Mouse (Mus musculus): ENCODE measurements at regions not wholly inside any gene's neighbourhood (a gene's known extent, or its start where the extent isn't known, plus 50 kb on each side); places are given as distances from the start of the nearest gene placed in this dataset.
A peak's percentile ranks its signal among the peaks of the same experiment; 100 is the strongest.
"Not testable (repeated sequence)": the region's sequence is repeated elsewhere in the genome, so short reads cannot be mapped to it uniquely, and the experiment has no call there.

DNA sequence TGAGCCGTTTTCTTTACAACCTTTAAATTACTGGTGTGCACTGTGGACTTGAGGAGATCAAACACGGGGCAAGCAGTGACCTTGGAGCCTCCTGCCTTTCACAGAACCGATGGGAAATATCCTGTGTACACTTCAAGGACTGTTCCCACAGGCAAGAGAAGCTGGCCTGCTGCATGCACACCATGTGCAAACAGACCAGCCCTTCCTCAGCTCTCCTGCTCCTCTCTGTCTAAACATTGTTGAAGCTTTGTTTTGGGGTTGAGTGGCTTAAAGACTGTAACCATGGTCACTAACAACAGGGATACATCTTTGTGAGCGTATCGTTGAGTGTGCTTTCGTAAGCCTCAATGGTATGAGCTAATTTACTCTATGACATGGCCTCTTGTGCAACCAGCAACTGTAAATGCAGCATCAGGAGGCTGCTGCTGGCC is 50.2 kb upstream of the Agps start:
- ATAC-seq = no peak
- Histone ChIP-seq H3K4me3 (replicated peaks) (no peak overlapping the region), H3K36me3 (no peaks in the 10 kb centered on the region), H3K9ac (replicated peaks) (no peak overlapping the region), H3K9me3 (no peaks in the 10 kb centered on the region), H3K27ac (no peak overlapping the region), H3K4me2 (replicated peaks) (no peak overlapping the region), H3K27me3 (no peaks in the 10 kb centered on the region), H3K4me1 (replicated peaks) (peaks cover 5% of the 10 kb centered on the region; the same call in 1 of the 2 replicates)
- 68% methylated on average over 6 of the region's 6 CpGs for WGBS

DNA sequence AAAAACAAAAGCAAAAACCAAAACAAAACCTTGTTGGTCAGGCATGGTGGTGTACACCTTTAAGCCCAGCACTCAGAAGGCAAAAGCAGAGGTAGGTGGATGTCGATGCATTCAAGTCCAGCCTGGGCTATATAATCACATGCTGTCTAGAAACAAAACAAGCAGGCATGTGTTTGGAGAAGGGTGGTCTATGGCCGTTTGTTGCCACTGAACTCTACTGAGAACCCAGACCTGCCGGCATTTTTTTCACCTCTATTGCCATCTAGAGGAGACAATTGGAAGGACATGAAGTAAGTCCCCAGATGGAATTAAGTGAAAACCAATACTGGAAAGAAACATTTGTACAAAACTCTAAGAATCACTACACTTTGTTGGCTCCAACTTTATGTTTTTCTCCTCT is 50.9 kb upstream of the Agps start:
- H3K4me2 ChIP-seq (replicated peaks) = no peak overlapping the region
- H3K9me3 ChIP-seq = no peaks in the 10 kb centered on the region
- no peaks in the 10 kb centered on the region for H3K27me3 ChIP-seq
- H3K4me3 ChIP-seq (replicated peaks) = no peak overlapping the region
- 0% methylated on average over 3 of the region's 3 CpGs for WGBS
- H3K4me1 ChIP-seq (replicated peaks) = peaks cover 8% of the 10 kb centered on the region; the same call in 1 of the 2 replicates
- no peaks in the 10 kb centered on the region for H3K36me3 ChIP-seq
- ATAC-seq = peak; percentile 84
- H3K27ac ChIP-seq = no peak overlapping the region
- H3K9ac ChIP-seq (replicated peaks) = no peak overlapping the region

GRCm38 (mm10) chr2:75778628-75779027 is 53.3 kb upstream of the Agps start:
- not testable (repeated sequence) for H3K9ac ChIP-seq (replicated peaks); ATAC-seq; H3K4me3 ChIP-seq (replicated peaks); H3K4me2 ChIP-seq (replicated peaks); H3K9me3 ChIP-seq; H3K4me1 ChIP-seq (replicated peaks); H3K27ac ChIP-seq; H3K27me3 ChIP-seq; H3K36me3 ChIP-seq
- 92% methylated on average over 3 of the region's 3 CpGs for WGBS

DNA sequence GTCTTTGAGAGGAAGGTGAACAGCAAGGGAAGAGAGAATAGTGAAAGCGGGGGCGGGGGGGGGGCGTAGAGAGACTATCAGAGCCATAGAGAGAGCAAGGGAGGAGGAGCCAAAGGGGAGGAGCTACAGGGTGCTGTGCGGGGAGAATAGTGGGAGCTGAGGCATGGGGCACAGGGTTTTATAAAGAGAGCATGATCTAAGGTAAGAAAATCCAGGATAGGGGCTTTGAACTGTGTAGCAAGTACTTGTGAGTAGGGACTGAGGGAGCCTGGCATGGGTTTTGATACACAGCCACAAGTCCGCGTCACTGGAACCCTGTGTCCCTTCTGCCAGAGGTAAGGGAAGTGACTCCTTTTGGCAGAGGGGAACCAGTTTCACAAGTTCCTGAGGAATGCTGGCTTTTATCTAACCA is 54.9 kb upstream of the Agps start:
- WGBS = 17% methylated on average over 5 of the region's 6 CpGs
- Histone ChIP-seq H3K4me1 (replicated peaks) (peaks cover 8% of the 10 kb centered on the region; the same call in 1 of the 2 replicates), H3K9me3 (no peaks in the 10 kb centered on the region)

DNA sequence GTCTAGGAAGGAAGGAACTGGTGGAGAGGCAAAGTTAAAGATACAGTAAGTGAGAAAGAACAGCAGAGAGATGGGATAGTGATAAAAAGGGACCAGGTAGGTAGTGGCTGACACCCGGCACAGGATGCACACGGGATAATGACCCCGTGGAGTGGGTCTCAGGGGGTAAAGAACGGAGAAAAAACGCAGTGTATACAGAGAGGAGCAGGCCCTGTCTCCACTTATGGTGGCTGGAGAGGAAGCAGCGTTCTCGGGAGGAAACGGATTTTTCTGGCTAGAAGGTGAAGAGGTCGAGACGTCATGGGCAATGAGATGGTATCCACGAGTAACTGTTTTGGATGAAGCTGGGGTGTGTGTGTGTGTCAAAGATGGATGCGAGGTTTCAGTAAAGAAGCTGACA is 55.4 kb upstream of the Agps start:
- H3K27me3 ChIP-seq = no peaks in the 10 kb centered on the region
- no peaks in the 10 kb centered on the region for H3K9me3 ChIP-seq
- H3K36me3 ChIP-seq = no peaks in the 10 kb centered on the region
- no peak overlapping the region for H3K27ac ChIP-seq
- ATAC-seq = no peak
- 26% methylated on average over 12 of the region's 12 CpGs for WGBS
- H3K4me1 ChIP-seq (replicated peaks) = peaks cover 8% of the 10 kb centered on the region; the same call in 1 of the 2 replicates
- H3K4me2 ChIP-seq (replicated peaks) = peak overlapping the region; percentile 35
- H3K9ac ChIP-seq (replicated peaks) = no peak overlapping the region
- no peak overlapping the region; the same call in 1 of the 2 replicates for H3K4me3 ChIP-seq (replicated peaks)

More for the DNA sequence above, 54.9 kb upstream of the Agps start:
- 0 out of 2 replicates have a peak, but pooled peaks have one; percentile 27 for ATAC-seq
- Histone ChIP-seq H3K4me2 (replicated peaks) (peak overlapping the region; percentile 35), H3K27ac (no peak overlapping the region), H3K4me3 (replicated peaks) (no peak overlapping the region; the same call in 1 of the 2 replicates), H3K27me3 (no peaks in the 10 kb centered on the region), H3K9ac (replicated peaks) (no peak overlapping the region), H3K36me3 (no peaks in the 10 kb centered on the region)

GRCm38 (mm10) chr2:75775217-75775616 is 56.8 kb upstream of the Agps start:
- H3K4me3 ChIP-seq (replicated peaks) = no peak overlapping the region
- ATAC-seq = no peak
- WGBS = 92% methylated on average over 1 of the region's 1 CpGs
- no peaks in the 10 kb centered on the region for H3K36me3 ChIP-seq
- H3K9me3 ChIP-seq = no peaks in the 10 kb centered on the region
- H3K27ac ChIP-seq = no peak overlapping the region
- H3K4me1 ChIP-seq (replicated peaks) = peaks cover 8% of the 10 kb centered on the region; the same call in 1 of the 2 replicates
- no peak overlapping the region for H3K9ac ChIP-seq (replicated peaks)
- no peaks in the 10 kb centered on the region for H3K27me3 ChIP-seq
- H3K4me2 ChIP-seq (replicated peaks) = no peak overlapping the region

- Histone ChIP-seq H3K27ac (no peak overlapping the region), H3K9me3 (no peaks in the 10 kb centered on the region), H3K4me2 (replicated peaks) (no peak overlapping the region), H3K4me3 (replicated peaks) (no peak overlapping the region), H3K4me1 (replicated peaks) (peaks cover 11% of the 10 kb centered on the region), H3K9ac (replicated peaks) (no peak overlapping the region), H3K27me3 (no peaks in the 10 kb centered on the region), H3K36me3 (no peaks in the 10 kb centered on the region)
- no peak for ATAC-seq
- 89% methylated on average over 5 of the region's 5 CpGs for WGBS
These were observed 58.5 kb upstream of the Agps start for GRCm38 (mm10) chr2:75773431-75773830.

GRCm38 (mm10) chr2:75772251-75772956 is 59.6 kb upstream of the Agps start:
- Histone ChIP-seq H3K27me3 (no peaks in the 10 kb centered on the region), H3K4me2 (replicated peaks) (no peak overlapping the region), H3K4me1 (replicated peaks) (peaks cover 15% of the 10 kb centered on the region), H3K4me3 (replicated peaks) (no peak overlapping the region), H3K9ac (replicated peaks) (no peak overlapping the region), H3K9me3 (no peaks in the 10 kb centered on the region), H3K27ac (no peak overlapping the region), H3K36me3 (no peaks in the 10 kb centered on the region)
- 55% methylated on average over 11 of the region's 11 CpGs for WGBS
- ATAC-seq = no peak

GRCm38 (mm10) chr2:75770633-75771032 is 61.3 kb upstream of the Agps start:
- Histone ChIP-seq H3K27ac (no peak overlapping the region), H3K4me2 (replicated peaks) (no peak overlapping the region), H3K9me3 (no peaks in the 10 kb centered on the region), H3K27me3 (no peaks in the 10 kb centered on the region), H3K4me3 (replicated peaks) (no peak overlapping the region), H3K36me3 (no peaks in the 10 kb centered on the region), H3K9ac (replicated peaks) (no peak overlapping the region), H3K4me1 (replicated peaks) (peaks cover 7% of the 10 kb centered on the region)
- no peak for ATAC-seq
- 97% methylated on average over 1 of the region's 1 CpGs for WGBS

DNA sequence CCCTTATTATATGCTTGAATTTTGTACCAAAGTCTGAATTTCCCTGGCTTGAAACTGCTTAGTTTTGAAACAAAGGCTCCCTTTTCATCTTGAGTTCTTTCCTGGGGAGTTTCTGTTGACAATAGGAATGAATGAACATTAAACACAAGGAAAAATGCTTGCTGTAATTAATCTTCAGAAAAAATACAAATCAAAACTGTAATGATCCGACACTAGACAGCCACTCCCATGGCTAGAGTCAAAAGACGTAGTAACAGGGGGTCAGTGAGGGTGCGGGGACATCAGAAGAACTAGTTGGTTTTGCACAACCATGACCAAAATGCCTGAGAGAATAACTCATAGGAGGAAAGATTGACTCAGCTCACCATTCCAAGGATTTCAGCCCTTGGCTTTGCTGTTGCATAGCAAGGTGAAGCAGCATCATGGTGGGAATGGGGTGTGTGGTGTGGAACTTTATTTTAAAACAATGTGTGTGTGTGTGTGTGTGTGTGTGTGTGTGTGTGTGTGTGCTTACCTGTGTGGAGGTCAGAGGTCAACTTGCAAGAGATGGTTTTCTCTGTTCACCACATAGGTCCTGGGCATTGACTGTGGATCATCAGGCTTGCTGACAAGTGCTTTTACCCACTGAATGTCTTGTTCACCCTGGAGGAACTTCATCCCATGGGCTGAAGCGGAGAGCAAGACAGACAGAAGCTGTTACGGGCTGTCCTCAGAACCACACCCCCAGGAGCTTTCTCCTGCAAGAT is 63.2 kb upstream of the Agps start:
- Histone ChIP-seq H3K27ac (no peak overlapping the region), H3K9me3 (no peaks in the 10 kb centered on the region), H3K36me3 (no peaks in the 10 kb centered on the region), H3K4me1 (replicated peaks) (peaks cover 7% of the 10 kb centered on the region), H3K4me2 (replicated peaks) (no peak overlapping the region), H3K4me3 (replicated peaks) (no peak overlapping the region), H3K9ac (replicated peaks) (no peak overlapping the region), H3K27me3 (no peaks in the 10 kb centered on the region)
- 69% methylated on average over 5 of the region's 5 CpGs for WGBS
- ATAC-seq = no peak

DNA sequence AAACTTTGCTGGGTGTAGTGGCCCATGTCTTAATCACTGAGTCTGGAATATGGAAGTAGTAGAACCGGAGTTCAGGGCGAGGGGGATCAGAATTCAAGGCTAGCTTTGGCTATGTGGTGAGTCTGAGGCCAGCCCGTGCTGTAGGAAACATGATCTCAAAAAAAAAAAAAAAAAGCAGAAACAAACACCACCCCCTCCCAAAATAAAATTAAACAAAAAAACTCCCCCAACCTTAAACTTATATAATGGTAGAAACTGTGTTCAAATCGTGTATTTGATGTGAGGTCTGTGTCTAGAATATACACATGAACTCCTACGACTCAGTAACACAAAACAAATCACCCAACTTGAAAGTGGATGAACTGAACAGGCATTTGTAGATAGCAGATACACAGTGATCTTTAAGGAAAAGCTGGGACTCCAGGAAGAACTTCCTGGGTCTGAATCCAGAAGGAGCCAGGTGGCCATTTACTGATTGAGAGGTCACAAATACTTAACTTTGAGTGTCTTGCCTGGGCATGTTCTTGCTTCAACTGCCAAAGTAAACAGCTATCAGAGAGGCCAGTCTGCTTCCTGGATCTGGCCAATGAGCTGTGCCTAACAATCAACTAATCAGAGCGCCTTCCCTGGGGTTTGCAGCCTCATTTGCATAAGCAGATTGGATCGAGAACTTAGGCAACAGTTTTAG is 63.6 kb upstream of the Nfe2l2 start:
- Histone ChIP-seq H3K4me2 (replicated peaks) (no peak overlapping the region), H3K27me3 (no peaks in the 10 kb centered on the region), H3K27ac (no peak overlapping the region), H3K4me3 (replicated peaks) (no peak overlapping the region), H3K9ac (replicated peaks) (no peak overlapping the region), H3K4me1 (replicated peaks) (peaks cover 7% of the 10 kb centered on the region), H3K36me3 (no peaks in the 10 kb centered on the region), H3K9me3 (no peaks in the 10 kb centered on the region)
- ATAC-seq = peak; percentile 43; the same call in 1 of the 2 replicates
- 53% methylated on average over 7 of the region's 7 CpGs for WGBS

DNA sequence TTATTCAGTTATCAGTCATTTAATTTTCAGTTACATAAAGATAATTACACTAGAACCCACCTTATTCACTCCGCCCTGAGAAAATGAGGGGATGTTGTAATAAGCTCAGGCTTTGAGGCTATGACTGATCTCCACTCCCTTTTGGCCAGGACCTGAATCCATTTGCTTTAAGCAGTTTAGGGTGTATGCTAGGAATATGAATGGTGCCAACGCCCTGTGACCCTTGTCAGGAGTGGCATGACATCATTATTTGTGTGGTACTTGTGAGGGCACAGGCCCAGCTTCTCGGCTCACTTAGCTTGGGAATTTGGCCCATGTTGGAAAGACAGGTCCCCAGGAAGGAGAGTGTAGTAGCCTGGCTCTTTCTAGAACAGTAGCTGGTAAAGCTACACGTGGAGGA is 61.0 kb upstream of the Nfe2l2 start:
- no peak for ATAC-seq
- WGBS = 83% methylated on average over 4 of the region's 4 CpGs
- Histone ChIP-seq H3K9me3 (no peaks in the 10 kb centered on the region), H3K4me1 (replicated peaks) (peaks cover 7% of the 10 kb centered on the region), H3K27ac (no peak overlapping the region), H3K4me3 (replicated peaks) (no peak overlapping the region), H3K4me2 (replicated peaks) (no peak overlapping the region), H3K9ac (replicated peaks) (no peak overlapping the region), H3K36me3 (no peaks in the 10 kb centered on the region), H3K27me3 (no peaks in the 10 kb centered on the region)

Measured in midbrain, embryonic 13.5 days (tissue).